Mouse (Mus musculus) thymus, postnatal 14 days (tissue): Measurements from ENCODE around the gene Serp1.

ENCODE experiments used
- DNase-seq: peaks from one replicate; pipeline ENCODE4 v3.0.0; 2021

Serp1 gene

DNA sequence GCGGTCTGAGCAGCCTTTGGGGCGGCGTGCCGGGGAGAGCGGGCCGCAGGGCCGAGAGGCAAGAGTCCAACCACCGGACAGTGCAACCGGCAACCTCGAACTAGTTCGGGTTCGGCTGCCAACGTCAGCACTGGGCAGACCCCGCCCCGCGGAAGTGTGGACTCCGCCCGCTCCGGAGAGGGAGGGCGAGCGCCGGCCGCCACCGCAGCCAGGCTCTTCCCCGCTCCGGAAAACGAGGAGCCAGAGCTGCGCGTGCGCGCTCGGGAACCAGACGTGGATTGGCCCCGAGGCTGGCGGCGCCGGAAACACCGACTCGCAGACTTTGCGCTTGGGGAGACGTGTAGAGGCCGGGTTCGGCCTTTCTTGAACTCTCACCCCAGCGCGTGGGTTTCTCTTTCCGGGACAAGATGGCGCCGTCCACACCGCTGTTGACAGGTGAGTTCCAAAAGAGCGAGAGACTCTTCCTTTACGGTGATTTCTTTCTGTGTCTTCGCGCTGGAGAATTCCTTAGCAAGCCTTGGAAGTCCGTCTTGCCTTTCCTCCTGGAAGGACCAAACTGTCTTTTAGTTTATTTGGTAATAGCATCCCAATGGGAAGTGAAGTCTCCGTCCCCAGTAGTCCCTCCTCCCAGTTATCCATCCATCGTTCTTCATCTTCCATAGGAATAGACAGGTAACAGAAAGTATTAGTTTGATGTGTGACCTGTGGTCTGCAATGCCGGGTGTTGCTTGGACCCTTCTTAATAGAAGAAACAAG is at the start of gene Serp1, which contains the start of gene Eif2a:
Gene Serp1 (minus strand): TSS at position 241 of the 756 bp plus-strand sequence.
Gene Eif2a (plus strand): TSS at position 170 of the 756 bp plus-strand sequence.
- DNase-seq: peak; percentile 99

GRCm38 (mm10) chr3:58570821-58571220 is 45.1 kb upstream of the Serp1 start:
- no peak for DNase-seq

GRCm38 (mm10) chr3:58561437-58561836 is 35.7 kb upstream of the Serp1 start:
- no peak for DNase-seq

- DNase-seq: no peak
These were observed 34.2 kb upstream of the Serp1 start for GRCm38 (mm10) chr3:58559887-58560286.

GRCm38 (mm10) chr3:58556649-58557048 is 31.0 kb upstream of the Serp1 start:
- no peak for DNase-seq

- no peak for DNase-seq
These were observed 26.5 kb upstream of the Serp1 start for GRCm38 (mm10) chr3:58552001-58552811.

GRCm38 (mm10) chr3:58536573-58536972 is 10.9 kb upstream of the Serp1 start:
- DNase-seq: no peak

GRCm38 (mm10) chr3:58526408-58526737 is 681 bp upstream of the Serp1 start:
- DNase-seq: peak; percentile 9

DNA sequence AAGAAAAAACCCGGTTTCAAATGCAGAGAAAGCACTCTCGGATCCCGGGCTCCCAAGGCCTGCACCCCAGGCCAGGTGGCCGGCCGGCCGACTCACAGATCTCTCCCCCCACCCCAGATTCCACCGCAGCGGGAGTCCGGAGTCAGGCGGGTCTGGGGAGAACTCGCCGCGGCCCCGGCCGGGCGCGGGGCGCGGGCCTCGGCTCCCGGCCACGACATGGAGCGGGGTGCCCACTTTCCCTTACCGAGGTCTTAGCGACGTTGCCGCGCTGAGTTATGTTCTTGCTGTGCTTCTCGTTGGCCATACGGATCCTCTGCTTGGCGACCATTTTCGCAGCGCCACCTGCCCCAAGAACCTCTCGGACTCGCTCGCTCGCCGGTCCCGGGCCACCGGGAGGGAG is 526 bp downstream of the Serp1 start:
- DNase-seq: no peak

GRCm38 (mm10) chr3:58524246-58524645 is 1.4 kb downstream of the Serp1 start:
- no peak for DNase-seq

DNA sequence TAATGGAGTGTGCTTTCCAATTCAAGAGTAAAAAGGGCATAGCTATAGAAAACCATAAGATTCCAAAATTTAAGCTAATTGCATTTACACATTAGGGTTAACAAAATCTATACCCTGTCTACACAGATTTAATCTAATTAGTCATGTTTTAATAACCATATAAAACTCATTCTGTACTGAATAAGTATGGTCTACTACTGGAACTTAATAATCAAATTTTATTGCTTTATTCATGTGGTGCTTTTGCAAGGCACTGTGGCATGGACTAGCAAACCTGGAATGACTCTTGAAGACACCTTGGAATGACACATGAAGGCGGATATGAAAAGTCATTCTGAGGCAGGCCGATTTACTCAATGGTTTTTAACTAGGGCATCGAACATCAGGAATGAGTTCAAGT is 2.3 kb downstream of the Serp1 start:
- DNase-seq: no peak

- DNase-seq: no peak
These were observed 4.3 kb downstream of the Serp1 start for GRCm38 (mm10) chr3:58521361-58521760.

DNA sequence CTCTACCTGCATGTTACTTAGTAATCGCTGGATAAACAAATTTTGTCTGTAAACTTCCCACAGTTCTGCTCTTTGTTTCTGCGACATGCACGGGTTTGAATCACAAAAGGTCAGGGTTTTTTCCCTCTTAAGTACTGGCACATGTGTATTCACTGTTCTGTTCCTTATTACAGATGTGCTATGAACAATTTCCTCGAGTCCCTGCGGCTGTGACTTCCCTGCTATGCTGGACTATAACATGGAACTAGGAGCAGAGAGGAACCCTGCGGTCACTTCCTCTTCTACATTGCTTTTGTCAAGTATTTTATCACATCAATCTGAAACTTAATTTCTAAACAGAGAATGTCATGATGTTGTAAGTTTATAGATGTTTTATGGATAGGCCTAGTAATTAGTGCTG is 5.4 kb downstream of the Serp1 start:
- DNase-seq: no peak

DNA sequence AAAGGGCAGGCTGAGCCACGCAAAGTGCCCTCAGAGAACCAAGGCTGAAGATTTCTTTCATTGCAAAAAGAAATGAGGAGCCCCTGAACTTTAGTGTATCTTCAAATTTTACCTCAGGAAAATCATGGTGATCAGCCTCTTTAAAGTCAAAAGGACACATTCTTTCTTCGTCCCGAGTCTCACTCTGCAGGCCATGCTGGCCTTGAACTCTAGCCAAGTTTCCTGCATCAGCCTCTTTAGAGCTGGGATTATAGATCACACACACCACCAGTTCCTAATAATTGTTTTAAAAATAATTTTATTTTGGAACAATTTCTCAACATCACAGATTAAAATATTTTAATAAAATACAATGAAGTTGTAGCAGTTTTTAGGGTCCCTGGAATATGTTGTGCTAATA is 6.2 kb downstream of the Serp1 start:
- no peak for DNase-seq

GRCm38 (mm10) chr3:58518962-58519361 is 6.7 kb downstream of the Serp1 start:
- DNase-seq: no peak

DNA sequence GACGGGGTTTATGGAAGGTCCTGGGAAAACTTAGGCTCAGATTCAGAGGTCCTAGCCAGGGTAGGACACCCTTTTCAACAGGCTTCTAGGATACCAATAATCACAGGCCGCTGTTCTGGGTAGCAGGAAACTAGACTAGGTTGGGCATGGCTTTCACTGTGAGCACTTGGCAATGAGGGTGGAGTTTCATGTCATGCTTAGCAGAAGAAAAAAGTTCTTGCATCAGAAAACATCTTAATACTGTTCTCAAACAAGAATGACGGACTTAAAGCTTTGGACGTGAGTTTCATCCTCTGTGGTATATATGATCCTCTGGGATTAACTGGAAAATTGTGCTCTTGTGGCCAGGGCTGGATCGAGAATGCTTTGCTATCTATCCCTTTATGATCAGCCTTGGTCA is 7.9 kb downstream of the Serp1 start:
- DNase-seq: no peak

GRCm38 (mm10) chr3:58517258-58517657 is 8.4 kb downstream of the Serp1 start:
- DNase-seq: no peak

DNA sequence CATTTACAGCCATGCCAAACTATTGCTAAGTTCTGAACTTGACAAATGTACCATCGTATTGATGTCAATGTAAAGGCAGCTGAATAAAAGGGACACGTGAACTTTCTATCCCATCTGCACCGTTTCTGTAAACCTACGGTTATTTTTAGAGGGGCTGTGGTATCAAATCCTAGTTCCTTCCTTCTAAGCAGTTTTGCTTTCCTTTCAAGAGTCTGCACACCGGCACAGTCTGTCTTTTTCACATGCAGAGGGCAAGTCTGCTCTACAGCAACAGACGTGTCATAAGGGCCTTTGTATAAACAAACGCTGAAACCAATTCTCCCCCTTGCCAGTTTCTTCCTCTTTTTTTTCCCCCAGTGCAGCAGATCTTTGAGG is 9.1 kb downstream of the Serp1 start:
- no peak for DNase-seq

DNA sequence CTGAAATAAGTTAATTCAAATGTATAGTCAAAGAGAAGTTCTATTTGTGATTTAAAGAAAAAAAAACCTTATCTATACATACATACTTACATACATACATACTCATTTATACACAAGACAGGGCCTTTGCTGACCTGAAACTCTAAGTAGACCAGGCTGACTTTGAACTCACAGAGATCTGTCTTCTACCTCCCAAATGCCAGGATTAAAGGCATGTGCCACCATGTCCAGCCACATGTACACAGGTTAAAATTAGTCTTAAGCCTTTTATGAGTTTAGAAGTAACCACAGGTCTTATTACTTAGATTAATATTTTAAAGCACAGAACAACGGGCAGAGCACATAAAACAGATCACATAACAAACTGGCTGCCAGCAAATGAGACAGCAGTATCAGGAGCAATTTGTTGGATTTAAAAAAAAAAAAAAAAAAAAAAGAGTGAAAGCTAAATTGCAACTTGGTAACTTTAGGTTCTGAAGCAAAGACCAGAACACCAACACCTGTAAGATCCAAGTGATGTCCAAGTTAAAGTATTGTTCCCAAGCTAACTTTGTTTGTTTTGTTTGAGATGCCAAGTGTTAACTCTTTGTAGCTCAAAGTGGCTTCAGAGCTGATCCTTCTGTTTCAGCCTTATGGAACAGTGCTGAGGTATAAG is 9.6 kb downstream of the Serp1 start:
- no peak for DNase-seq

- no peak for DNase-seq
These were observed 12.2 kb downstream of the Serp1 start for GRCm38 (mm10) chr3:58513483-58513882.

DNA sequence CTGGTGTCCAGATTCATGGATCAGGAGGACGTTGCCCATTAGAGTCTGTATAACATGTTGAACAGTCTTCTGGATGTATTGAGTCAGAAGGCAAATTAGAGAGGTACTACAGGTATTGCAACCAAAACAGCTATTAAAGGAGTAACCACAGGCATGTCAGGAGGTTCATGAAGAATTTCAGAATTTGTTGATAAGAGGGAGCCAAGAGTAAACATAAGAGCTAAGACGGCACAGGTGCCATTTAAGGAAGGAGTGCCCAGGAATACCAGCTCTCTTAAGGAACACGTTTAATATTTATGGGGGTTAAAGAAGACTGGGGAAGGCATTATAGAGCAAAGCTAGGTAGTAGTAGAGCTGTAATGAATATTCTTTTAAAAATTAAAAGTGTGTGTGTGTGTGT is 13.0 kb downstream of the Serp1 start:
- no peak for DNase-seq

DNA sequence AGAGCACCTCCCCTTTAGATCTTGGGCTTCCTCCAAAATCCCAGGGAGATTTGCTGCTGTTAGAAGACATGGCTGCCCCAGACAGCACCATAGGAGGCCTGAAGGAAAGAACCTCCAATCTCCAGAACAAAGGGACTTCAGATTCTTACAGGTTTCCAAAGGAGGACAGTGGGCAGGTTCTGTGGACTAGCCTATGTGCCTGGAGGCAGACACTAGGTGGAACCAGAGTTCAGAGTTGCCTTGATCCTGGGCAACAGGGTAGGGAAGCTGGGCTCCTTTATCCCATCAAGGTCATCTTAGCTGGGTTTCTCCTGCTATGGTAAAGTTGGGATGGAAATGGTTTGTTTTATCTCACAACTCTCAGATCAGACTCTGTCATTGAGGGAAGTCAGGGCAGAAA is 14.1 kb downstream of the Serp1 start:
- peak; percentile 11 for DNase-seq

DNA sequence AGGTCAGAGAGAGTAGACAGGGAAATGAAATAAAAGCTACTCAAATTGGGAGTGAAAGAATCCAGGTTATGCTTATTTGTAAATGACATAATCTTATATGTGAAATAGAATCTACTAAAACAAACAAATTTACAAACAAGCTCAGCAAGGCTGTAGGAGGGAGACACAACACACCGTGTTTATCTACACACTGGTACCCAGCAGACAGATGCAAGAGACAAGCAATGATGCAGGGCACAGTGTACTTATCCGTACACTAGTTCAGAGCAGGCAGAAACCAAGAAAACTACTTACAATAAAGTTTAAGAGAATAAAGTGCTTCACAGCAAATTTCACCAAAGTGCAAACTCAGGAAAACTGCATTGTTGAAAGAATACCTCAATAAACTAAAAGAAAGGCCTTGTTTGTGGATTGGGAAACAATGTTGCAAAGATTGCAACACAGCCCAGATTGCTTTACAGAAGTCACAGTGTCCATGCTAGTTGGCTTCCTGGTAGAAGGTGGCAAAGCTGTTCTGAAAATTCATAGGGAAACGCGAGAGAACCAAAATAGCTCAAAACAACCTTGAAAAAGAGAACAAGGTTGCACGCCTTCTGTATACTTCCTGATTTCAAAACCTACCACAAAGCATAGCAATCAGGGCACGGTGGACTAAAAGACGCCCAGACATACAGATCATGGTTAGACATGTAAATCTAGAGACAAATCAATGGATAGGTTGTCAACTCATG is 17.5 kb downstream of the Serp1 start:
- DNase-seq: no peak
